Mouse (Mus musculus) MEL (cell line): ENCODE measurements around the gene Rab5a. TPM values are rescaled to one million over a fixed set of nuclear protein-coding genes. Genes with fewer than 3 reads are reported as not detected.
"Not testable (repeated sequence)": the region's sequence is repeated elsewhere in the genome, so short reads cannot be mapped to it uniquely, and the experiment has no call there.

Experiments used
- DNase-seq: peaks from one replicate; pipeline ENCODE4 v3.0.0; 2011; ENCODE audit warnings: low read depth, low spot score
- H3K27ac ChIP-seq: 2 replicates; pipeline ENCODE4 v1.5.1; 2012; ENCODE audit warnings: low read depth, mild to moderate bottlenecking, control low read depth, low read length, moderate library complexity; ENCODE audit not compliant: control insufficient read depth
- H3K27me3 ChIP-seq, 2 experiments: fragments of 150-350 bp in 1 of 2; sonication (generic) in 1 of 2; 2 replicates each; pipeline ENCODE4 v1.6.1; 2012; ENCODE audit warnings: low read length in 2 of 2, mild to moderate bottlenecking in 2 of 2, improper control_type of control experiment in 1 of 2, moderate library complexity in 1 of 2; ENCODE audit not compliant: insufficient read depth in 2 of 2, control insufficient read depth in 1 of 2
- H3K36me3 ChIP-seq, 2 experiments: 2 replicates each; pipeline ENCODE4 v1.6.1; 2012 to 2014; ENCODE audit warnings: low read length in 2 of 2, improper control_type of control experiment in 1 of 2, inconsistent platforms in 1 of 2, mild to moderate bottlenecking in 1 of 2; ENCODE audit not compliant: insufficient read depth in 2 of 2, control insufficient read depth in 1 of 2
- H3K4me1 ChIP-seq, 2 experiments: fragments of 150-350 bp in 1 of 2; sonication (generic) in 1 of 2; 2 replicates each; pipeline ENCODE4 v1.6.1; 2012; ENCODE audit warnings: low read length in 2 of 2, improper control_type of control experiment in 1 of 2, mild to moderate bottlenecking in 1 of 2; ENCODE audit not compliant: insufficient read depth in 2 of 2, control insufficient read depth in 1 of 2
- H3K4me3 ChIP-seq, 2 experiments: fragments of 150-350 bp in 1 of 2; sonication (generic) in 1 of 2; 2 replicates each; pipeline ENCODE4 v1.5.1; 2012; ENCODE audit warnings: low read depth in 2 of 2, low read length in 2 of 2, mild to moderate bottlenecking in 2 of 2, moderate library complexity in 2 of 2, control low read depth in 1 of 2, improper control_type of control experiment in 1 of 2; ENCODE audit not compliant: control insufficient read depth in 1 of 2, insufficient read depth in 1 of 2
- H3K79me2 ChIP-seq: 2 replicates; pipeline ENCODE4 v1.6.1; 2012; ENCODE audit warnings: mild to moderate bottlenecking, low read length, moderate library complexity; ENCODE audit not compliant: control insufficient read depth, poor library complexity, insufficient read depth
- H3K9ac ChIP-seq: 2 replicates; pipeline ENCODE4 v1.6.1; 2012; ENCODE audit warnings: low read depth, mild to moderate bottlenecking, control low read depth, low read length, moderate library complexity; ENCODE audit not compliant: control insufficient read depth, poor library complexity, severe bottlenecking
- H3K9me3 ChIP-seq: fragments of 150-350 bp; sonication (generic); replicated peaks from 2 replicates; pipeline ENCODE4 v1.6.1; 2012; ENCODE audit warnings: mild to moderate bottlenecking, low read length, improper control_type of control experiment, moderate library complexity; ENCODE audit not compliant: insufficient read depth
- BHLHE40 ChIP-seq: IDR thresholded peaks from 2 replicates; pipeline ENCODE4 v1.6.1; 2012; ENCODE audit warnings: low read depth, mild to moderate bottlenecking, inconsistent platforms, low read length, improper control_type of control experiment, borderline replicate concordance
- CTCF ChIP-seq, 3 experiments: IDR thresholded peaks in 2 of 3; conservative IDR thresholded peaks in 1 of 3; 2 replicates each; pipeline ENCODE4 v1.5.1; 2011 to 2012; ENCODE audit warnings: low read length in 3 of 3, low read depth in 2 of 3, mild to moderate bottlenecking in 2 of 3, improper control_type of control experiment in 1 of 3, inconsistent platforms in 1 of 3, mixed read lengths in 1 of 3, moderate library complexity in 1 of 3; ENCODE audit not compliant: control insufficient read depth in 1 of 3, insufficient read depth in 1 of 3, poor library complexity in 1 of 3, severe bottlenecking in 1 of 3
- HCFC1 ChIP-seq: IDR thresholded peaks from 2 replicates; pipeline ENCODE4 v1.6.1; 2012; ENCODE audit warnings: low read depth, mild to moderate bottlenecking, inconsistent platforms, low read length, improper control_type of control experiment, moderate library complexity
- MAFK ChIP-seq: IDR thresholded peaks from 2 replicates; pipeline ENCODE4 v1.6.1; 2011; ENCODE audit warnings: low read depth, mild to moderate bottlenecking, low read length, improper control_type of control experiment, borderline replicate concordance
- MAX ChIP-seq: IDR thresholded peaks from 2 replicates; pipeline ENCODE4 v1.6.1; 2011; ENCODE audit warnings: low read length, improper control_type of control experiment
- MEF2A ChIP-seq: IDR thresholded peaks from 2 replicates; pipeline ENCODE4 v1.6.1; 2014; ENCODE audit warnings: low read depth, mild to moderate bottlenecking, inconsistent platforms, low read length, improper control_type of control experiment; ENCODE audit not compliant: poor library complexity, insufficient replicate concordance, severe bottlenecking; ENCODE audit errors: extremely low read depth
- MXI1 ChIP-seq: IDR thresholded peaks from 2 replicates; pipeline ENCODE4 v1.6.1; 2011; ENCODE audit warnings: mild to moderate bottlenecking, low read depth, low read length, improper control_type of control experiment
- NELFE ChIP-seq: IDR thresholded peaks from 2 replicates; pipeline ENCODE4 v1.6.1; 2011; ENCODE audit warnings: low read depth, low read length, improper control_type of control experiment
- NRF1 ChIP-seq: IDR thresholded peaks from 2 replicates; pipeline ENCODE4 v1.6.1; 2014; ENCODE audit warnings: low read depth, mild to moderate bottlenecking, inconsistent platforms, low read length, improper control_type of control experiment, moderate library complexity; ENCODE audit not compliant: poor library complexity, insufficient read depth, severe bottlenecking
- RAD21 ChIP-seq: IDR thresholded peaks from 2 replicates; pipeline ENCODE4 v1.6.1; 2011; ENCODE audit warnings: mild to moderate bottlenecking, low read depth, low read length, improper control_type of control experiment
- RCOR1 ChIP-seq: IDR thresholded peaks from 2 replicates; pipeline ENCODE4 v1.6.1; 2012; ENCODE audit warnings: low read depth, mild to moderate bottlenecking, inconsistent platforms, low read length, improper control_type of control experiment
- SMC3 ChIP-seq: IDR thresholded peaks from 2 replicates; pipeline ENCODE4 v1.6.1; 2011; ENCODE audit warnings: low read depth, low read length, improper control_type of control experiment
- TCF12 ChIP-seq: IDR thresholded peaks from 2 replicates; pipeline ENCODE4 v1.6.1; 2014; ENCODE audit warnings: low read depth, mild to moderate bottlenecking, inconsistent platforms, low read length, improper control_type of control experiment, moderate library complexity
- ZC3H11A ChIP-seq: IDR thresholded peaks from 2 replicates; pipeline ENCODE4 v1.6.1; 2012; ENCODE audit warnings: low read depth, mild to moderate bottlenecking, inconsistent platforms, low read length, improper control_type of control experiment
- ZMIZ1 ChIP-seq: IDR thresholded peaks from 2 replicates; pipeline ENCODE4 v1.6.1; 2012; ENCODE audit warnings: low read depth, mild to moderate bottlenecking, inconsistent platforms, low read length, improper control_type of control experiment, moderate library complexity
- ZNF384 ChIP-seq: IDR thresholded peaks from 2 replicates; pipeline ENCODE4 v1.6.1; 2012; ENCODE audit warnings: low read depth, mild to moderate bottlenecking, inconsistent platforms, low read length, improper control_type of control experiment
- polyA plus RNA-seq, 2 experiments: library from polyadenylated mRNA; stranded (reverse) in 1 of 2; unstranded in 1 of 2; fragments of >175 nt in 1 of 2; fragments of >200 nt in 1 of 2; gene quantifications; 2 replicates each; pipeline versions ENCODE4 v1.2.1 to v1.2.4; 2012; ENCODE audit warnings: low replicate concordance in 2 of 2, low read depth in 1 of 2; ENCODE audit not compliant: insufficient read length in 2 of 2, insufficient read depth in 1 of 2, missing spikeins in 1 of 2
- total RNA-seq: library from RNA; depleted of rRNA; stranded (reverse); fragments of 300-350 nt; gene quantifications from 2 replicates; pipeline ENCODE4 v1.2.3, GENCODE M21; 2012

Rab5a gene
- total and polyA plus RNA-seq, 3 experiments, result 22.7 to 23.7 TPM; not detected in 1

DNA sequence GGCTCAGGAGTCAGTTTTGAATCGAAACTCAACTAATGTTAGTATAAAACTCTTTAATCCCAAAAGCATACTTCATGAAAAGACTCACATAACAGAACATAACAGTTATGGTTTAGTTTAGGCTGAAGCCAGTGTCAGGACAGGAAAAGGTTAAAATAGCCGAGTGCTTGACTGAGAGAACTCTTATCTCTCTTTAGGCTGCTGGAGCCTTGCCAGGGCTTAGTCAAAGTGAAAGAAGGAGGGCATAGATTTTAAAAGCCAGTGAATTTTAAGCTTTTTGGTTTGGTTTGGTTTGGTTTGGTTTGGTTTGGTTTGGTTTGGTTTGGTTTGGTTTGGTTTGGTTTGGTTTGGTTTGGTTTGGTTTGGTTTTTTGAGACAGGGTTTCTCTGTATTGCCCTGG is 53.4 kb downstream of the Rab5a start (continued):
- TF ChIP-seq RAD21, result no peak
- TF ChIP-seq CTCF (IDR thresholded peaks at IDR 0.05 in 2 of 3, conservative IDR thresholded peaks at IDR 0.05 in 1 of 3; ENCODE audit: control insufficient read depth in 1 of 3, insufficient read depth in 1 of 3, low read depth in 2 of 3, low read length in 3 of 3, poor library complexity in 1 of 3, severe bottlenecking in 1 of 3), result no peak
- TF ChIP-seq BHLHE40, result no peak
- peak; percentile 86 for TF ChIP-seq RCOR1
- TF ChIP-seq MAX, result no peak
- no peak for TF ChIP-seq TCF12
- TF ChIP-seq MXI1, result no peak
- TF ChIP-seq SMC3, result peak; percentile 12; the same call in 1 of the 2 replicates
- TF ChIP-seq ZC3H11A, result no peak
- TF ChIP-seq MEF2A, result no peak
- no peak for TF ChIP-seq MAFK

DNA sequence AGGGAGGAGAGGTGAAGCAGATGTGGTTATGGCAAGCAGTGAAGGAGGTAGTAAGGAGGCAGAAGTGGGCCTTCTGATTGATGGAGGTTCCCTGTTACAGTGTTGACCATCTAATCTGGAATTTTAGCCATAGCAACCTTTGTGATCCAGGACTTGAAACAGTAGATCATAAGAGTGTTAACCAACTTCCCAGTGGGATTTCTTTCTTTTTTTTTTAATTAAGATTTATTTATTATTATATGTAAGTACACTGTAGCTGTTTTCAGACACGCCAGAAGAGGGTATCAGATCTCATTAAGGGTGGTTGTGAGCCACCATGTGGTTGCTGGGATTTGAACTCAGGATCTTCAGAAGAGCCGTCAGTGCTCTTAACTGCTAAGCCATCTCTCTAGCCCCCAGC is 60.3 kb downstream of the Rab5a start, which contains the start of gene Pp2d1:
Gene Pp2d1 (minus strand): TSS at position 101 of the 400 bp plus-strand sequence.
- H3K4me1 ChIP-seq, DNase-seq: not testable (repeated sequence)

DNA sequence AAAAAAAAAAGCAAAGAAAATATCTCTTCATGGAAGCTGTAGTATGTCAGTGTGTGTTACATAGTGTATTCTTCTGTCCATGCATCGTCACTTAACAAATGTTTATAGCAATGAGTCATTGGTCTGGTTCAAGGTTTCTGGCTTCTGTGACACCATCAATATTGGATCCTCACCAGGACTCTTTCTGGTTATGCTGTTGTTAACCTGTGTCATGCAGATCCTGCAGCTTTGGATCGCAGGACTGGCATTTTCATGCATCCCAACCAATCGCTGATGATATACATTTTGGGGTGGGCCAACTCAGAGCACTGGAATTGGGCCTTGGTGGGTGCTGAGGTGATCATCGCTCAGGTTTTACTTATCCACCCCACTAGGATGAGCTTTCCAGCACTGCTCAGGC is 63.5 kb downstream of the Rab5a start:
- Histone ChIP-seq H3K79me2 (no peaks in the 10 kb centered on the region), H3K9ac (no peak overlapping the region), H3K4me3 (no peak overlapping the region), H3K27ac (no peak overlapping the region), H3K4me1 (peaks cover 0 to 2% of the 10 kb centered on the region in 2 experiments; a peak in 3 of 4 replicates), H3K36me3 (no peaks in the 10 kb centered on the region), H3K9me3 (no peaks in the 10 kb centered on the region)
- no peak for DNase-seq
- TF ChIP-seq ZNF384 (no peak), ZMIZ1 (no peak), HCFC1 (no peak), NRF1 (no peak), RAD21 (no peak), NELFE (no peak), MEF2A (no peak)
- TF ChIP-seq, all 39 proteins: peak for 0
- no peaks in the 10 kb centered on the region for H3K27me3 ChIP-seq

More for the DNA sequence above, 60.3 kb downstream of the Rab5a start, which contains the start of gene Pp2d1:
- H3K9me3 ChIP-seq, H3K79me2 ChIP-seq, H3K9ac ChIP-seq, H3K36me3 ChIP-seq, H3K4me3 ChIP-seq, H3K27ac ChIP-seq, H3K27me3 ChIP-seq: not testable (repeated sequence)
